In the genomic region with DNA sequence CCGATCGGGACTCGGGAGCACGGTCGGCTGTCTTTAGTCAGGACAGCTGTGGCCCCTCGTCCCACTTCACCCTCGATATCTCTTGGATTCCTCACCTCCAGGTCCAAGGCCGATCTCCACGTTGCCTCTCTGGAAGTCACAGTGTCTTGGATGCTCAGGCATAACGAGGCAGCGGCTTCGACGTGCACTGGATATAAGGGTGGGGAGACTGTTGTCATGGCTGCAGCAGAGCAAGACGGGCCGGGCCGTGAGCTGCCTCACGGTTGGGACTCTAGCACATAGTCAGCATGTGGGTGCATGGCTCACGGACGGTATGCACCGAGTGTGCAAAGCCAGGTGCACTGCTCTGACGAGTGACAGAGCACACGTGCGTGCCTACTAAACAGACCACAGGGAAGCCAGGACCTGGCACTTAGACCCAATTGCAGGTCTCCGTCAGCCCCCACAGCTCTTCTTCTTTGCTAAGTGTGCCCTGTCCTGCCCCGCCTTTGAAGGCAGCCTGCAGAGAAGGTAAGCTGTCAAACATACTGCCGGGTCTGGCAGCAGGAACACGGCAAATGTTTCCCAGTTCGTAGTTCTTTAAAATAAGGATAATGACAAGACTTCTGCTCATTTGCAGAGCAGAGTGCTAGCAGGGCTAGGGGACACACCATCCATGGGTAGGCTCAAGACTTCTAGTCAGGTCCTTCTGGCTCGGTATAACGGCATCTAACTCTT, we compare ENCODE assay signal across 8 mouse cellular contexts. TPM values are rescaled to one million over a fixed set of nuclear protein-coding genes. Genes with fewer than 3 reads are reported as not detected.
DNase-seq lines count a peak whose midpoint lies in the region; ATAC-seq and TF ChIP-seq lines count a peak whose summit lies in the region.

No protein-coding gene starts in this region.

- TF ChIP-seq CTCF in bone marrow, adult 2 months (IDR thresholded peaks at IDR 0.05; ENCODE audit: control insufficient read depth, insufficient read depth, low read length): no peak

- peaks cover 47% of the 10 kb centered on the region for H3K27me3 ChIP-seq in heart, embryonic 13.5 days (replicated peaks)
- H3K27me3 ChIP-seq in hindbrain, embryonic 11.5 days (ENCODE audit: control insufficient read depth, insufficient read depth, low read length): peaks cover 22% of the 10 kb centered on the region

- peak overlapping the region; percentile 46 for H3K4me3 ChIP-seq in heart, embryonic 13.5 days
- H3K4me3 ChIP-seq in bone marrow, adult 2 months (replicated peaks; ENCODE audit: control insufficient read depth, low read depth, low read length): peak overlapping the region; percentile 75
- peak overlapping the region; percentile 2; the same call in 1 of the 2 replicates for H3K4me3 ChIP-seq in hindbrain, embryonic 11.5 days (ENCODE audit: low read depth, low read length)

- intact Hi-C loops in heart, postnatal 14 days (cut with DNase I): no loop called here

- H3K9ac ChIP-seq in heart, embryonic 13.5 days: peak overlapping the region; percentile 71
- no peak overlapping the region for H3K9ac ChIP-seq in hindbrain, embryonic 11.5 days (ENCODE audit: low read depth, low read length)

- WGBS in heart, embryonic 13.5 days: 2% methylated on average over 26 of the region's 30 CpGs
- WGBS in bone marrow, adult 2 months: 3% methylated on average over 27 of the region's 30 CpGs
- WGBS in hindbrain, embryonic 11.5 days: 2% methylated on average over 30 of the region's 30 CpGs

- no peaks in the 10 kb centered on the region for H3K9me3 ChIP-seq in heart, embryonic 13.5 days
- H3K9me3 ChIP-seq in hindbrain, embryonic 11.5 days (ENCODE audit: control insufficient read depth, low read length): no peaks in the 10 kb centered on the region

- peaks cover 28% of the 10 kb centered on the region for H3K4me1 ChIP-seq in heart, embryonic 13.5 days
- peaks cover 5% of the 10 kb centered on the region for H3K4me1 ChIP-seq in bone marrow, adult 2 months (ENCODE audit: control insufficient read depth, insufficient read depth, low read length)
- 0 out of 2 replicates have a peak, but pooled peaks cover 2% of the 10 kb centered on the region for H3K4me1 ChIP-seq in hindbrain, embryonic 11.5 days (replicated peaks; ENCODE audit: control insufficient read depth, insufficient read depth, low read length)

- ATAC-seq in heart, embryonic 13.5 days (ENCODE audit: extremely low read depth, insufficient number of reproducible peaks, low FRiP score, low TSS enrichment): peak; percentile 73
- ATAC-seq in hindbrain, embryonic 11.5 days (ENCODE audit: low FRiP score): peak; percentile 63; the same call in 1 of the 2 replicates
- ATAC-seq in megakaryocyte-erythroid progenitor cell, adult 5-6 weeks (replicated peaks; ENCODE audit: low FRiP score, low TSS enrichment, poor library complexity, severe bottlenecking): peak; percentile 28

- H3K4me2 ChIP-seq in heart, embryonic 13.5 days: peak overlapping the region; percentile 69
- H3K4me2 ChIP-seq in hindbrain, embryonic 11.5 days (replicated peaks; ENCODE audit: low read depth, low read length): peak overlapping the region; percentile 6; the same call in 1 of the 2 replicates

- peak overlapping the region; percentile 61 for H3K27ac ChIP-seq in heart, embryonic 13.5 days (replicated peaks)
- H3K27ac ChIP-seq in bone marrow, adult 2 months (ENCODE audit: control insufficient read depth, insufficient read depth, low read depth, low read length, poor library complexity): peak overlapping the region; percentile 79
- H3K27ac ChIP-seq in hindbrain, embryonic 11.5 days (ENCODE audit: low read depth, low read length): no peak overlapping the region

- peak; percentile 91 for TF ChIP-seq POLR2A in bone marrow, adult 2 months (IDR thresholded peaks at IDR 0.05; ENCODE audit: borderline replicate concordance, control insufficient read depth, low read depth, low read length)

- DNase-seq in heart, postnatal 14 days: no peak
- peak; percentile 53 for DNase-seq in hindbrain, embryonic 11.5 days (ENCODE audit: low spot score)
- DNase-seq in layer of hippocampus, postnatal 10 days (ENCODE audit: low spot score in 2 of 2): no peak
- no peak for DNase-seq in kidney, postnatal 25 days
- no peak for DNase-seq in adrenal gland, adult 8-10 months

- H3K36me3 ChIP-seq in heart, embryonic 13.5 days: peaks cover under 1% of the 10 kb centered on the region; the same call in 1 of the 2 replicates
- no peaks in the 10 kb centered on the region for H3K36me3 ChIP-seq in hindbrain, embryonic 11.5 days (ENCODE audit: control insufficient read depth, insufficient read depth, low read length)

RNA-seq across cellular contexts. Expression of a gene that starts 0.9 kb away (rescaled TPM):
- 1.2 TPM in 2 replicates for polyA plus RNA-seq in heart, embryonic 13.5 days (2015; fragmentation: Nextera tagmentation; extraction: Ambion mirVana)
- total RNA-seq in heart, postnatal 14 days (2021): under 1 TPM; 0.22 TPM
- 56.6 and 90.7 TPM in 2 replicates for polyA plus RNA-seq in bone marrow, adult 2 months (2011; ENCODE audit: insufficient read depth, insufficient read length, low replicate concordance, missing spikeins)
- 1.8 and 3.1 TPM in 2 replicates for polyA plus RNA-seq in hindbrain, embryonic 11.5 days (2014; fragmentation: Nextera tagmentation; extraction: Ambion mirVana)
- total RNA-seq in megakaryocyte-erythroid progenitor cell, adult 5-6 weeks (2014; fragmentation: Nextera tagmentation): 0.47 and 0.72 TPM in 2 replicates
- total RNA-seq in megakaryocyte-erythroid progenitor cell, adult 5-6 weeks (2017): 0.23 and 0.70 TPM in 2 replicates
- total RNA-seq in layer of hippocampus, postnatal 10 days (2021): 1 to 10 TPM; 2.9 to 4.2 TPM
- total RNA-seq in adrenal gland, adult 8-10 months (2022): 1 to 10 TPM; 1.6 to 4.7 (median 3.3) TPM

RNA-seq across cellular contexts. Expression of a gene that starts 18.7 kb away (rescaled TPM):
- 39.3 and 41.8 TPM in 2 replicates for polyA plus RNA-seq in heart, embryonic 13.5 days (2015; fragmentation: Nextera tagmentation; extraction: Ambion mirVana)
- 10 to 100 TPM; 20.0 to 22.3 TPM for total RNA-seq in heart, postnatal 14 days (2021)
- polyA plus RNA-seq in bone marrow, adult 2 months (2011; ENCODE audit: insufficient read depth, insufficient read length, low replicate concordance, missing spikeins): 42.7 and 68.9 TPM in 2 replicates
- 78.0 and 78.6 TPM in 2 replicates for polyA plus RNA-seq in hindbrain, embryonic 11.5 days (2014; fragmentation: Nextera tagmentation; extraction: Ambion mirVana)
- 160 TPM in 2 replicates for total RNA-seq in megakaryocyte-erythroid progenitor cell, adult 5-6 weeks (2014; fragmentation: Nextera tagmentation)
- total RNA-seq in megakaryocyte-erythroid progenitor cell, adult 5-6 weeks (2017): 148 and 207 TPM in 2 replicates
- 10 to 100 TPM; 61.2 to 64.3 TPM for total RNA-seq in layer of hippocampus, postnatal 10 days (2021)
- total RNA-seq in adrenal gland, adult 8-10 months (2022): 10 to 100 TPM; 32.8 to 41.8 (median 39.8) TPM

RNA-seq across cellular contexts. Expression of a gene that starts 19.9 kb away (rescaled TPM):
- 13.1 and 13.3 TPM in 2 replicates for polyA plus RNA-seq in heart, embryonic 13.5 days (2015; fragmentation: Nextera tagmentation; extraction: Ambion mirVana)
- 10 to 100 TPM in 1 of 2 experiments, 1 to 10 TPM in 1; 9.3 to 11.0 TPM for total RNA-seq in heart, postnatal 14 days (2021)
- 15.7 and 42.5 TPM in 2 replicates for polyA plus RNA-seq in bone marrow, adult 2 months (2011; ENCODE audit: insufficient read depth, insufficient read length, low replicate concordance, missing spikeins)
- 17.0 and 17.8 TPM in 2 replicates for polyA plus RNA-seq in hindbrain, embryonic 11.5 days (2014; fragmentation: Nextera tagmentation; extraction: Ambion mirVana)
- 16.9 and 31.4 TPM in 2 replicates for total RNA-seq in megakaryocyte-erythroid progenitor cell, adult 5-6 weeks (2014; fragmentation: Nextera tagmentation)
- 8.7 and 11.7 TPM in 2 replicates for total RNA-seq in megakaryocyte-erythroid progenitor cell, adult 5-6 weeks (2017)
- total RNA-seq in layer of hippocampus, postnatal 10 days (2021): 10 to 100 TPM; 36.4 to 41.9 TPM
- 10 to 100 TPM; 23.8 to 44.1 (median 32.9) TPM for total RNA-seq in adrenal gland, adult 8-10 months (2022)

RNA-seq across cellular contexts. Expression of a gene that starts 38.9 kb away (rescaled TPM):
- polyA plus RNA-seq in heart, embryonic 13.5 days (2015; fragmentation: Nextera tagmentation; extraction: Ambion mirVana): 2.7 and 3.0 TPM in 2 replicates
- 100 to 1,000 TPM; 178 to 193 TPM for total RNA-seq in heart, postnatal 14 days (2021)
- polyA plus RNA-seq in bone marrow, adult 2 months (2011; ENCODE audit: insufficient read depth, insufficient read length, low replicate concordance, missing spikeins): 0.99 and 1.8 TPM in 2 replicates
- 1.1 and 1.4 TPM in 2 replicates for polyA plus RNA-seq in hindbrain, embryonic 11.5 days (2014; fragmentation: Nextera tagmentation; extraction: Ambion mirVana)
- not detected in 2 replicates for total RNA-seq in megakaryocyte-erythroid progenitor cell, adult 5-6 weeks (2014; fragmentation: Nextera tagmentation)
- not detected in 2 replicates for total RNA-seq in megakaryocyte-erythroid progenitor cell, adult 5-6 weeks (2017)
- total RNA-seq in layer of hippocampus, postnatal 10 days (2021): under 1 TPM; 0.38 to 0.55 TPM
- 1 to 10 TPM; 3.1 to 7.0 (median 5.3) TPM for total RNA-seq in adrenal gland, adult 8-10 months (2022)

RNA-seq across cellular contexts. Expression of a gene that starts 51.4 kb away (rescaled TPM):
- polyA plus RNA-seq in heart, embryonic 13.5 days (2015; fragmentation: Nextera tagmentation; extraction: Ambion mirVana): 3.2 and 3.3 TPM in 2 replicates
- total RNA-seq in heart, postnatal 14 days (2021): 1 to 10 TPM; 5.5 to 6.3 TPM
- polyA plus RNA-seq in bone marrow, adult 2 months (2011; ENCODE audit: insufficient read depth, insufficient read length, low replicate concordance, missing spikeins): 8.2 and 9.5 TPM in 2 replicates
- polyA plus RNA-seq in hindbrain, embryonic 11.5 days (2014; fragmentation: Nextera tagmentation; extraction: Ambion mirVana): 2.0 and 3.1 TPM in 2 replicates
- total RNA-seq in megakaryocyte-erythroid progenitor cell, adult 5-6 weeks (2014; fragmentation: Nextera tagmentation): 0.55 TPM in 1 of 2 replicates, not detected in the other
- total RNA-seq in megakaryocyte-erythroid progenitor cell, adult 5-6 weeks (2017): 0.38 and 1.2 TPM in 2 replicates
- 1 to 10 TPM; 6.1 to 6.3 TPM for total RNA-seq in layer of hippocampus, postnatal 10 days (2021)
- 1 to 10 TPM; 3.0 to 6.5 (median 4.8) TPM for total RNA-seq in adrenal gland, adult 8-10 months (2022)

Comparison
In these comparisons a context has a peak if more than half of its experiments do, and no peak if none do; other contexts are left out.
1. H3K4me3 ChIP-seq: peak in every context shown above with its lines; median percentile 75 in bone marrow, adult 2 months; 46 in heart, embryonic 13.5 days; 2 in hindbrain, embryonic 11.5 days.